Mouse (Mus musculus) midbrain, embryonic 16.5 days (tissue): ENCODE data around the gene Cntn1. TPM values are rescaled to one million over a fixed set of nuclear protein-coding genes. Genes with fewer than 3 reads are reported as not detected.
A peak's percentile ranks its signal among the peaks of the same experiment; 100 is the strongest.

ENCODE experiments used
- ATAC-seq: fragments of 200-750 bp; cut with Nextera tagmentation; 2 replicates; pipeline ENCODE4 v1.8.0; 2017; ENCODE audit warnings: moderate TSS enrichment
- H3K27ac ChIP-seq: fragments of 300-500 bp; sonication (generic); 2 replicates; pipeline ENCODE4 v1.5.1; 2014; ENCODE audit warnings: mild to moderate bottlenecking, low read length, mixed read lengths
- H3K27me3 ChIP-seq: fragments of 300-500 bp; sonication (generic); 2 replicates; pipeline ENCODE4 v1.6.1; 2014; ENCODE audit warnings: low read depth, low read length, mixed read lengths; ENCODE audit not compliant: control insufficient read depth, insufficient read depth
- H3K36me3 ChIP-seq: fragments of 300-500 bp; sonication (generic); 2 replicates; pipeline ENCODE4 v1.6.1; 2014; ENCODE audit warnings: mild to moderate bottlenecking, low read length, moderate library complexity, mixed read lengths; ENCODE audit not compliant: control insufficient read depth, insufficient read depth
- H3K4me1 ChIP-seq: fragments of 300-500 bp; sonication (generic); 2 replicates; pipeline ENCODE4 v1.6.1; 2014; ENCODE audit warnings: mild to moderate bottlenecking, low read length, mixed read lengths; ENCODE audit not compliant: control insufficient read depth, insufficient read depth
- H3K4me2 ChIP-seq: fragments of 300-500 bp; sonication (generic); 2 replicates; pipeline ENCODE4 v1.6.1; 2014; ENCODE audit warnings: mild to moderate bottlenecking, low read length, mixed read lengths
- H3K4me3 ChIP-seq: fragments of 300-500 bp; sonication (generic); 2 replicates; pipeline ENCODE4 v1.5.1; 2014; ENCODE audit warnings: low read depth, mild to moderate bottlenecking, low read length, moderate library complexity, mixed read lengths
- H3K9ac ChIP-seq: fragments of 300-500 bp; sonication (generic); 2 replicates; pipeline ENCODE4 v1.6.1; 2014; ENCODE audit warnings: low read depth, low read length, mixed read lengths
- H3K9me3 ChIP-seq: fragments of 300-500 bp; sonication (generic); replicated peaks from 2 replicates; pipeline ENCODE4 v1.6.1; 2014; ENCODE audit warnings: mild to moderate bottlenecking, low read length, mixed read lengths; ENCODE audit not compliant: control insufficient read depth, poor library complexity, severe bottlenecking
- WGBS: fragments of 180-500 bp; shearing (Covaris S2); extraction: QIAGEN DNeasy Blood & Tissue Kit; methylation state at CpG from one replicate; pipeline ENCODE4 v1.1.7; 2014; 5-methylcytosine and 5-hydroxymethylcytosine counted together
- polyA plus RNA-seq: library from polyadenylated mRNA; unstranded; fragments of >200 nt; fragmentation: Nextera tagmentation; extraction: Ambion mirVana; gene quantifications from 2 replicates; pipeline ENCODE4 v1.2.1, GENCODE M21; 2015

Cntn1 gene
- 65.7 and 88.4 TPM in 2 replicates for polyA plus RNA-seq

DNA sequence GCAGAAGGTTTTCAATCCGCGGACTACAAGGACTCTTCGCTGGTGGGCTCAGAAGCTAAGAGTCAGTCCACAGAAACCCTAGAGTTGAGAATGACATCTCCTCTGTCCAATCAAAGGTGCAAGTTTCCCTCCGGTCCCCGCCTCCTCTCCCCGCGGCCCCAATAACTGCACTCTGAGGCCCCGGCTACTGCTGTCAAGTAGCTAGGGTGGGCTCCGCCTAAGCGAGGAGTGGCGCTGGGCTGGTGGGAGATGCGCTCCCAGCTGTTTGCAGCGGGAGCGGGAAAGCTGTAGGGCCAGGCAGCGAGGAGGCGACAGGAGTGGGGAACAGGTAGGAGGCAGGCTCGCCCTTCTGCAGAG lies at the start of gene Cntn1:
Gene Cntn1, plus strand, starts transcription at position 170 of the 357 bp plus-strand sequence.
- Histone ChIP-seq H3K36me3 (no peaks in the 10 kb centered on the region), H3K27ac (peak within 1 kb of the TSS; percentile 84), H3K4me2 (peak within 1 kb of the TSS; percentile 75), H3K9me3 (no peaks in the 10 kb centered on the region), H3K9ac (peak within 1 kb of the TSS; percentile 86), H3K27me3 (no peaks in the 10 kb centered on the region), H3K4me3 (peak within 1 kb of the TSS; percentile 79), H3K4me1 (peaks cover 7% of the 10 kb centered on the region)
- peak; percentile 98 for ATAC-seq
- 0% methylated on average over 17 of the region's 17 CpGs for WGBS

- ATAC-seq: no peak
- Histone ChIP-seq H3K9me3 (no peaks in the 10 kb centered on the region), H3K27me3 (no peaks in the 10 kb centered on the region), H3K4me1 (no peaks in the 10 kb centered on the region), H3K4me2 (no peak overlapping the region), H3K9ac (no peak overlapping the region), H3K36me3 (no peaks in the 10 kb centered on the region), H3K27ac (no peak overlapping the region), H3K4me3 (no peak overlapping the region)
- 69% methylated on average over 3 of the region's 3 CpGs for WGBS
These were observed 49.5 kb upstream of the Cntn1 start for GRCm38 (mm10) chr15:92001431-92001830.

DNA sequence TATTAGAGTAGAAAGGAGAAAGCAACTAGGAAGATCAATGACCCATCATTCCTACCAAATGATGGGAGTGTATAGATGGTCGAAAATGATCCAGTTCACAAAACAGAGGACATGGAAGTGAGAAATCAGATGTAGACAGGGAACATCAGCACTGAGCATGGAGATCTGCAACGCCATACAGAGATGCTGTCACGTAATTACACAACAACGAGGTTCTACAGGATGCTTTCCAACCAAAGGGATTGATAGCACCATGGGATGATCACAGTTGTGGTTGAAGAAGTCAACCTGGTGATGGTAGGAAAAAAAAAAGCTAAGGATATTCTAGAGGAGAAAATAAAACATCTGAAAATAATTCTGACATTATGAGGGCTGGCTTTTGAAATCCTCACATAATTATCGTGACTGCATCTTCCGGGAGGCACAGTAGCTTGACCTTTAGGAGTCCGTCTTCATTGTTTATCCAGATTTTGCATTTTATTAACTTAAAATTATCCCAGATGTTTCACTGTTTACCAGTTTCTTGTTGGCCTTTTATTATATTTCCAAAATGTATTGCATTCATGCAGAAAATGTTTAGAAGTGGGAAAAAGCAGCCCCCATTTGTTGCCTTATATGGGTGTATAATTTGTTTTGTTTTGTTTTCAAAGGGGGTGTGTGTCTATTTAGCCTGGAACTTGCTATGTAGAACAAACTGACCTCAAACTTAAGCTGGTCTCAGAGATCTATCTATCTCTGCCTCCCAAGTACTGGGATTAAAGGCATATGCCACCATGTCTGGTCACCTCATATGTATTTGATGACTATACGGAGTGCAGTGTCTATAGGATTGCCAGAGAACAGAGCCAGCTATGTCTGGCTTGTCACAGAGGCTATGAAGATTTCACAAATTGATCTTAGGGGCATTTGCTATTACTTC lies 38.5 kb upstream of the Cntn1 start:
- WGBS: 86% methylated on average over 8 of the region's 8 CpGs
- Histone ChIP-seq H3K9ac (no peak overlapping the region), H3K36me3 (no peaks in the 10 kb centered on the region), H3K4me2 (no peak overlapping the region), H3K27ac (no peak overlapping the region), H3K4me1 (no peaks in the 10 kb centered on the region), H3K9me3 (no peaks in the 10 kb centered on the region), H3K4me3 (no peak overlapping the region), H3K27me3 (no peaks in the 10 kb centered on the region)
- ATAC-seq: no peak

DNA sequence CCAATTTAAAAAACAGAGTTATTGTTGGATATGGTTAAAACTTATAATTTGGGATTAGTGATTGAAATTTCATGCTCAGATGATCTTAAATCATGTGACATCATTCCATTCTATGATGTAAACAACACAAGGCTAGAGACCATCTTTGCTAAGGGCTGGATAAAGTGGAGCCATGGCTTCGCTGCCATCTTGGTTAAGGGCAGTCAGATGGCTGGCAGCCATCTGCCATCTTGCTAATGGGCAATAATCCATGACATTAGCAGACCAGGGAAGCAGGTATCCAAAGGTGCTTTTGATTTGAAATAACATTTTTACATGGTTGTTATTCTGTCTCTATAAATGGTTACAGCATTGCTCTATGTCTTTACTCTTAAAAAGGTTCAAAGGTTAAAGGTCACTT lies 16.9 kb upstream of the Cntn1 start:
- 91% methylated on average over 1 of the region's 1 CpGs for WGBS
- Histone ChIP-seq H3K27me3 (no peaks in the 10 kb centered on the region), H3K36me3 (no peaks in the 10 kb centered on the region), H3K4me2 (no peak overlapping the region), H3K4me3 (no peak overlapping the region), H3K9ac (no peak overlapping the region), H3K4me1 (no peaks in the 10 kb centered on the region), H3K9me3 (no peaks in the 10 kb centered on the region), H3K27ac (no peak overlapping the region)
- ATAC-seq: no peak

DNA sequence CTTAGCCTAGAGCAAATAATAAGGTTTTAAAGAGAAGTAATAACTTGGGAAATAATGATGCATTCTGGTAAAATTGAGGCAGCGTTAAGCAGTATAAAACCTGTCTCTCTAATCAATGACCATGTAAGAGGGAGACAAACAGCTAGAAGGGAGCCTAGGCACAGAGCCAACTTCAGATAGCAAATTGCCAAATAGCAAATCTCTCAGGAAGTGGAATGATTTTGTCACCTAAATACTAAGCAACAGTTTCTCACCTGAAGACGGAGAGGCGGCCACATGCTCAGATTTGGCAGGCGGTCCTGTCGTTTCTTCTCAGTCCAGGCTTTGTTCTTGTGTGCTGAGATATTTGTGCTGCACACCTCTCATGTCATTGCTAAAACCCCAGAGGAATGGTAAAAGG lies 8.4 kb upstream of the Cntn1 start:
- WGBS: 89% methylated on average over 5 of the region's 5 CpGs
- no peak for ATAC-seq
- H3K27me3 ChIP-seq: no peaks in the 10 kb centered on the region
- no peaks in the 10 kb centered on the region for H3K9me3 ChIP-seq
- no peak overlapping the region for H3K4me2 ChIP-seq
- H3K9ac ChIP-seq: no peak overlapping the region
- no peak overlapping the region for H3K4me3 ChIP-seq
- no peak overlapping the region for H3K27ac ChIP-seq
- no peaks in the 10 kb centered on the region for H3K36me3 ChIP-seq
- no peaks in the 10 kb centered on the region for H3K4me1 ChIP-seq

DNA sequence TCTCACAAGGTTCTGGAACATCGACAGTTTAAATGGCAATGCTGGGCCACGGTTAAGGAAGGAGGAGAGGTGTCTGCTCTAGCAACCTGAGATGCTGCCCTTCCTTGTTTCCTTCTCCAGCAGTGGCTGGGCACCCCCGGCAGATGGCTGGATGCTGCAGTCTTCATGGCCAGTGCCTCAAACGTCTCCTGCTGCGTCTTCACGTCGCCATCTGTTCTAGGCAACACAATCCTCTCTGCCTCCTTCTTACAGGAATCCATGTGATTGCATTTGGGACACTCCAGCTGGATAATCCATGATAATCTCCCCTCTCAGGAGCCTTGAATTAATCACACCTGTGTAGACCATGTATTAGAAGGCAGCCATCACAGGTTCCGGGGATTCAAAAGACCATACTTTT lies 4.9 kb upstream of the Cntn1 start:
- WGBS: 80% methylated on average over 8 of the region's 8 CpGs
- H3K9ac ChIP-seq: no peak overlapping the region

GRCm38 (mm10) chr15:92048031-92048430 lies 2.9 kb upstream of the Cntn1 start:
- WGBS: 69% methylated on average over 4 of the region's 4 CpGs
- H3K27ac ChIP-seq: no peak overlapping the region
- H3K4me3 ChIP-seq: no peak overlapping the region
- H3K4me1 ChIP-seq: peaks cover 5% of the 10 kb centered on the region
- H3K36me3 ChIP-seq: no peaks in the 10 kb centered on the region
- no peaks in the 10 kb centered on the region for H3K27me3 ChIP-seq
- no peak overlapping the region for H3K9ac ChIP-seq
- ATAC-seq: no peak
- H3K4me2 ChIP-seq: no peak overlapping the region
- H3K9me3 ChIP-seq: no peaks in the 10 kb centered on the region

More for the DNA sequence above, 4.9 kb upstream of the Cntn1 start:
- no peak for ATAC-seq
- Histone ChIP-seq H3K4me3 (no peak overlapping the region), H3K4me1 (0 out of 2 replicates have a peak, but pooled peaks cover 2% of the 10 kb centered on the region), H3K4me2 (no peak overlapping the region), H3K27me3 (no peaks in the 10 kb centered on the region), H3K9me3 (no peaks in the 10 kb centered on the region), H3K27ac (no peak overlapping the region), H3K36me3 (no peaks in the 10 kb centered on the region)

GRCm38 (mm10) chr15:92048531-92048930 lies 2.4 kb upstream of the Cntn1 start:
- Histone ChIP-seq H3K27me3 (no peaks in the 10 kb centered on the region), H3K9ac (no peak overlapping the region), H3K27ac (no peak overlapping the region), H3K4me3 (no peak overlapping the region), H3K36me3 (no peaks in the 10 kb centered on the region), H3K9me3 (no peaks in the 10 kb centered on the region), H3K4me1 (peaks cover 7% of the 10 kb centered on the region), H3K4me2 (no peak overlapping the region)
- 85% methylated on average over 4 of the region's 4 CpGs for WGBS
- no peak for ATAC-seq

DNA sequence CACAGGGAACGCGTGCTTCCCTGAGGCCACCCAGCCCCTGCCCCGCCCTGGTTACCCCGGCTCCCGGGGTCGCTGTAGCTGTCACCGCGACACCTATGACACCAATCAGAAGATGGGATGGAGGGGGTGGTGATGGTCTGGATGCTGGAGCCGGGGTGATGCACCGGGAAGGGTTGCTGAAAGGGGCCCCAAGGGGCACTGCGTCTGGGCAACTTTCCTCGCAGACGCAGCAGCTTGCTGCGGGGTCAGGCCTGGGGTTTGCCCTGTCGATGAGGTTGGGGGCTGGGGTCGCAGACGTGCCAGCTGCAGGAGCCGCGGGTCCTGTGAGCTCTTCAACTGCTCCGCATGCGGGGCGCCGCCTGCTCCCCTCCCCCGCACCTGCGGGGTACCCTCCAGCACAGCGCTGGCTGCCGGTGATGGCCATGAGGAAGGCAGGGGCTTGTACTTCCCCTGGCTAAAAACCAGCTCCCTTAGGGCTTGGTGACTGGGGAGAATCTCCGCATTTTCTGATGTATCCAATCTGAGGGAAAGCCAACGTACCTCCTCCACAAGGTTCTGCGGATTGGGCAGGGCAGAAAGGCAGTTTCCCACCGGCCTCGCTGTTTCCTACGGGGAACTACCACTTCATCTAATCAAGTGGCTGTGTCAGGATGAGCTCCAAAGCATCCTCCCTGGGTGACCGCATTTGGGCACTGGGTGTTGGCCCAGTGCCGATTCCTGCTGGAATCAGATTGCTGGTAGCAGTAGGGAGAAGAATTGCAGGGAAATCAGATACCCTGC lies 578 bp downstream of the Cntn1 start:
- H3K4me2 ChIP-seq: peak overlapping the region; percentile 75
- peak overlapping the region; percentile 84 for H3K27ac ChIP-seq
- no peaks in the 10 kb centered on the region for H3K27me3 ChIP-seq
- peak; percentile 85 for ATAC-seq
- H3K4me3 ChIP-seq: peak overlapping the region; percentile 79
- no peaks in the 10 kb centered on the region for H3K9me3 ChIP-seq
- WGBS: under 1% methylated on average over 35 of the region's 35 CpGs
- H3K9ac ChIP-seq: peak overlapping the region; percentile 86
- no peaks in the 10 kb centered on the region for H3K36me3 ChIP-seq
- H3K4me1 ChIP-seq: peaks cover 7% of the 10 kb centered on the region
